24 mouse cellular contexts compared by ENCODE assay signal in genomic region chr13:58591912-58592311, GRCm38 (mm10). TPM values are rescaled to one million over a fixed set of nuclear protein-coding genes. Genes with fewer than 3 reads are reported as not detected.
DNase-seq lines count a peak whose midpoint lies in the region; ATAC-seq and TF ChIP-seq lines count a peak whose summit lies in the region.
"Had no signal": no experiment of that assay in that cellular context is flagged by ENCODE, and none has a peak within 500 bp of the region (broad histone marks: within the 10 kb centered on the region; RNA-seq: fewer than 3 reads in every experiment).

No protein-coding gene starts in this region.

- no peak overlapping the region for H3K9ac ChIP-seq in MEL (ENCODE audit: control insufficient read depth, low read depth, low read length, poor library complexity, severe bottlenecking)
- H3K9ac ChIP-seq in lung, postnatal 0 days (replicated peaks; ENCODE audit: low read depth): no peak overlapping the region

- no peak for DNase-seq in MEL (ENCODE audit: low read depth, low spot score)
- DNase-seq in frontal cortex, adult 2 months (ENCODE audit: extremely low spot score in 1 of 2, low spot score in 1 of 2): no peak
- DNase-seq in heart, adult 11 months: no peak
- DNase-seq in lung, postnatal 0 days (ENCODE audit: low spot score): no peak
- DNase-seq: adrenal gland, adult 2 months; adrenal gland, adult 8-10 months; adrenal gland, postnatal 10 days; adrenal gland, postnatal 14 days; adrenal gland, postnatal 25 days; adrenal gland, postnatal 36 days; B cell, adult 2 months; cerebellum, adult 11 months; cerebellum, adult 11-12 months; cerebellum, adult 18-20 months; cerebellum, adult 2 months; cerebellum, adult 8-10 months had no signal

- H3K4me1 ChIP-seq in MEL (ENCODE audit: control insufficient read depth in 1 of 2, insufficient read depth in 2 of 2, low read length in 2 of 2): peaks cover 0 to 8% of the 10 kb centered on the region in 2 experiments; a peak in 1 of 4 replicates
- no peaks in the 10 kb centered on the region for H3K4me1 ChIP-seq in lung, postnatal 0 days (ENCODE audit: insufficient read depth, low read depth, low read length)

- no peak overlapping the region for H3K4me2 ChIP-seq in myocyte (ENCODE audit: low read depth)
- no peak overlapping the region for H3K4me2 ChIP-seq in lung, postnatal 0 days (replicated peaks; ENCODE audit: low read depth, low read length)

- H3K27me3 ChIP-seq in C2C12 (ENCODE audit: control insufficient read depth, insufficient read depth, insufficient read length) (peaks cover 22% of the 10 kb centered on the region), MEL (ENCODE audit: control insufficient read depth in 1 of 2, insufficient read depth in 2 of 2, low read length in 2 of 2) (peaks cover 0 to 5% of the 10 kb centered on the region in 2 experiments; a peak in 1 of 4 replicates), myocyte (ENCODE audit: control insufficient read depth, insufficient read depth, insufficient read length) (peaks cover 30% of the 10 kb centered on the region)
- H3K27me3 ChIP-seq in lung, postnatal 0 days (replicated peaks; ENCODE audit: insufficient read depth, low read length): no peaks in the 10 kb centered on the region
- H3K27me3 ChIP-seq: CH12.LX had no signal

- 80% methylated on average over 7 of the region's 7 CpGs for WGBS in lung, postnatal 0 days

- TF ChIP-seq EP300 in MEL (IDR thresholded peaks at IDR 0.05; ENCODE audit: low read depth in 1 of 2, low read length in 2 of 2): no peak
- no peak for TF ChIP-seq EP300 in lung, postnatal 0 days (IDR thresholded peaks at IDR 0.05)

- H3K79me2 ChIP-seq in C2C12 (ENCODE audit: control insufficient read depth, insufficient read depth) (no peaks in the 10 kb centered on the region), MEL (ENCODE audit: control insufficient read depth, insufficient read depth, low read length, poor library complexity) (no peaks in the 10 kb centered on the region), myocyte (ENCODE audit: control insufficient read depth, insufficient read depth) (no peaks in the 10 kb centered on the region)

- ATAC-seq in lung, postnatal 0 days: no peak
- ATAC-seq: activated CD4-positive, CD25-positive, alpha-beta regulatory T cell, adult 4 months; CD4-positive, CD25-positive, alpha-beta regulatory T cell, adult 4 months; Patski had no signal

- no peak overlapping the region for H3K27ac ChIP-seq in MEL (ENCODE audit: control insufficient read depth, low read depth, low read length)
- no peak overlapping the region for H3K27ac ChIP-seq in lung, postnatal 0 days (ENCODE audit: low read length)

- TF ChIP-seq CTCF in C2C12 (IDR thresholded peaks at IDR 0.05; ENCODE audit: control insufficient read depth, insufficient read depth, insufficient read length) (no peak), MEL (IDR thresholded peaks at IDR 0.05 in 2 of 3, conservative IDR thresholded peaks at IDR 0.05 in 1 of 3; ENCODE audit: control insufficient read depth in 1 of 3, insufficient read depth in 1 of 3, low read depth in 2 of 3, low read length in 3 of 3, poor library complexity in 1 of 3, severe bottlenecking in 1 of 3) (no peak)
- TF ChIP-seq CTCF in lung, postnatal 0 days (IDR thresholded peaks at IDR 0.05): no peak

- H3K9me3 ChIP-seq in MEL (replicated peaks; ENCODE audit: insufficient read depth, low read length): no peaks in the 10 kb centered on the region
- H3K9me3 ChIP-seq in lung, postnatal 0 days (ENCODE audit: low read length): no peaks in the 10 kb centered on the region
- H3K9me3 ChIP-seq: G1E had no signal

- no peak overlapping the region for H3ac ChIP-seq in C2C12 (ENCODE audit: control insufficient read depth, insufficient read length, low read depth)
- H3ac ChIP-seq in myocyte (ENCODE audit: control insufficient read depth, insufficient read length): no peak overlapping the region

- no peak for TF ChIP-seq RAD21 in MEL (IDR thresholded peaks at IDR 0.05; ENCODE audit: low read depth, low read length)

- H3K36me3 ChIP-seq in C2C12 (ENCODE audit: control insufficient read depth, insufficient read depth) (no peaks in the 10 kb centered on the region), MEL (ENCODE audit: control insufficient read depth in 1 of 2, insufficient read depth in 2 of 2, low read length in 2 of 2) (peaks cover 0 to 4% of the 10 kb centered on the region in 2 experiments; a peak in 2 of 4 replicates), myocyte (ENCODE audit: control insufficient read depth, insufficient read depth) (no peaks in the 10 kb centered on the region)
- no peaks in the 10 kb centered on the region for H3K36me3 ChIP-seq in lung, postnatal 0 days (ENCODE audit: insufficient read depth, low read length)
- H3K36me3 ChIP-seq: G1E had no signal

- TF ChIP-seq POLR2A in MEL (IDR thresholded peaks at IDR 0.05; ENCODE audit: control insufficient read depth in 1 of 2, insufficient read depth in 1 of 2, low read depth in 1 of 2, low read length in 2 of 2, poor library complexity in 1 of 2): no peak
- TF ChIP-seq POLR2A in myocyte (IDR thresholded peaks at IDR 0.05; ENCODE audit: insufficient read length, low read depth): no peak

- H3K4me3 ChIP-seq in C2C12 (ENCODE audit: insufficient read depth, poor library complexity, severe bottlenecking) (no peak overlapping the region), MEL (ENCODE audit: control insufficient read depth in 1 of 2, insufficient read depth in 1 of 2, low read depth in 2 of 2, low read length in 2 of 2) (no peak overlapping the region), myocyte (no peak overlapping the region)
- H3K4me3 ChIP-seq in lung, postnatal 0 days (ENCODE audit: low read depth, low read length): no peak overlapping the region

- no peaks in the 10 kb centered on the region for H3K79me3 ChIP-seq in C2C12 (ENCODE audit: low read depth)

TF ChIP-seq in C2C12, 6 proteins besides CTCF, POLR2A, EP300 and RAD21:
- TF ChIP-seq MAX (IDR thresholded peaks at IDR 0.05): no peak
- TF ChIP-seq MYOD1 (IDR thresholded peaks at IDR 0.05; ENCODE audit: control insufficient read depth, insufficient read length, low read depth): no peak
- TF ChIP-seq MYOG (IDR thresholded peaks at IDR 0.05; ENCODE audit: control insufficient read depth, extremely low read depth, insufficient read length): no peak
- TF ChIP-seq USF1 (IDR thresholded peaks at IDR 0.05; ENCODE audit: low read depth): peak; percentile 56
- no peak for TF ChIP-seq CEBPB (IDR thresholded peaks at IDR 0.05; ENCODE audit: low read depth)
- no peak for TF ChIP-seq FOSL1 (IDR thresholded peaks at IDR 0.05; ENCODE audit: insufficient read depth, low read length, poor library complexity, severe bottlenecking)

TF ChIP-seq in MEL, 35 proteins besides CTCF, POLR2A, EP300 and RAD21:
- TF ChIP-seq TCF12 (IDR thresholded peaks at IDR 0.05; ENCODE audit: low read depth, low read length) (no peak), USF1 (IDR thresholded peaks at IDR 0.05; ENCODE audit: low read depth, low read length) (peak; percentile 58)

TF ChIP-seq in myocyte, 11 proteins besides CTCF, POLR2A, EP300 and RAD21:
- TF ChIP-seq MAX (IDR thresholded peaks at IDR 0.05; ENCODE audit: low read depth) (no peak), USF1 (IDR thresholded peaks at IDR 0.05; ENCODE audit: low read depth) (peak; percentile 20)

RNA-seq across cellular contexts. Expression of gene Slc28a3, which starts 18.8 kb away (rescaled TPM):
- polyA plus RNA-seq in C2C12 (2012; fragmentation: generic; extraction: Trizol) (not detected), MEL (2012; ENCODE audit: insufficient read depth in 1 of 2, insufficient read length in 2 of 2, low read depth in 1 of 2, low replicate concordance in 2 of 2, missing spikeins in 1 of 2) (1 to 10 TPM in 1 of 2 experiments, not detected in 1; 1.4 TPM), myocyte (2012; fragmentation: generic; extraction: Trizol) (not detected)
- total RNA-seq in MEL (2012; rRNA removed): not detected in 2 replicates
- 0.06 TPM in 1 of 2 replicates, not detected in the other for polyA plus RNA-seq in frontal cortex, adult 2 months (2012; rRNA removed)
- 0.05 and 0.18 TPM in 2 replicates for polyA plus RNA-seq in lung, postnatal 0 days (2015; fragmentation: Nextera tagmentation; extraction: Ambion mirVana)
- total RNA-seq: adrenal gland, adult 18-20 months; adrenal gland, adult 2 months; adrenal gland, adult 8-10 months; adrenal gland, postnatal 10 days; adrenal gland, postnatal 14 days; adrenal gland, postnatal 36 days; CH12.LX had no signal
- polyA plus RNA-seq: G1E had no signal
